Mouse (Mus musculus): Measurements from ENCODE around the gene Rad51b.

Gene Rad51b

GRCm38 (mm10) chr12:79663893-79664574 lies 367.0 kb downstream of the Rad51b start:
- DNase-seq: no peak

GRCm38 (mm10) chr12:79674846-79675439 lies 377.9 kb downstream of the Rad51b start:
- no peak for DNase-seq

- DNase-seq: no peak
Measured at GRCm38 (mm10) chr12:79675440-79676176, 378.5 kb downstream of the Rad51b start.

- DNase-seq: no peak
Measured at GRCm38 (mm10) chr12:79676251-79676650, 379.2 kb downstream of the Rad51b start.

GRCm38 (mm10) chr12:79676896-79677295 lies 379.8 kb downstream of the Rad51b start:
- DNase-seq: no peak

- no peak for DNase-seq
Measured at GRCm38 (mm10) chr12:79679251-79679901, 382.3 kb downstream of the Rad51b start.

GRCm38 (mm10) chr12:79679941-79680697 lies 383.0 kb downstream of the Rad51b start:
- no peak for DNase-seq

- DNase-seq: no peak
Measured at GRCm38 (mm10) chr12:79680698-79681072, 383.6 kb downstream of the Rad51b start.

- no peak for DNase-seq
Measured at GRCm38 (mm10) chr12:79681571-79681970, 384.5 kb downstream of the Rad51b start.

- DNase-seq: no peak
Measured at GRCm38 (mm10) chr12:79683350-79683749, 386.3 kb downstream of the Rad51b start.

GRCm38 (mm10) chr12:79683759-79684158 lies 386.7 kb downstream of the Rad51b start:
- DNase-seq: no peak

GRCm38 (mm10) chr12:79684338-79684737 lies 387.3 kb downstream of the Rad51b start:
- DNase-seq: no peak

- no peak for DNase-seq
Measured at GRCm38 (mm10) chr12:79686594-79687325, 389.7 kb downstream of the Rad51b start.

- no peak for DNase-seq
Measured at GRCm38 (mm10) chr12:79687683-79688386, 390.8 kb downstream of the Rad51b start.

GRCm38 (mm10) chr12:79689299-79689698 lies 392.2 kb downstream of the Rad51b start:
- no peak for DNase-seq

GRCm38 (mm10) chr12:79691929-79692862 lies 395.1 kb downstream of the Rad51b start:
- DNase-seq: no peak

GRCm38 (mm10) chr12:79695832-79696434 lies 398.9 kb downstream of the Rad51b start:
- DNase-seq: no peak

GRCm38 (mm10) chr12:79703555-79703954 lies 406.5 kb downstream of the Rad51b start:
- peak in 1 of 2 experiments; percentile 16 for DNase-seq

GRCm38 (mm10) chr12:79705501-79706266 lies 408.6 kb downstream of the Rad51b start:
- DNase-seq: no peak
